Mouse (Mus musculus): Measurements from ENCODE around the gene Agap2.

DNA sequence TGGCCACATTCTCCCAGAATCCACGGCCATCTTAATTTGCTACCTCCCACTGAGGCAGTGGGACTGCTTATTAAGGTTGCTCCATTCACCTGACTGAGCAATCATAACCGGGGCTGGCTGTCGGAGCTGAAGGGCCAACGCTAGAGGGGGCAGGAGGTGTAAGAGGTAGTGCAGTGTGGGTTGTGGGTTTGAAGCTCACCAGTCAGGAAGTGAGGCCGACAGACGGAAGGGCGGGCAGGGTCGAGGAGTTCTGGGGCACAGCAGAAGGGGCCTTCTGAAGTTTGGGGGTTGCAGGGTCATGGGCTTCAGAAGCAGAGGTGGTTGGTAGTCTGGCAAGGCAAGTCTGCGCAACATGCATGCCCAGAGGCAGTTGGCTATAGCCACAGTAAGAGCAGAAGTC, at the start of gene Agap2:
- TF ChIP-seq EP300 (IDR thresholded peaks at IDR 0.05; ENCODE audit: low read depth): no peak
- TF ChIP-seq CTCF (IDR thresholded peaks at IDR 0.05; ENCODE audit: low read depth): peak; percentile 65

All from liver, postnatal 0 days (tissue).